In the genomic region with DNA sequence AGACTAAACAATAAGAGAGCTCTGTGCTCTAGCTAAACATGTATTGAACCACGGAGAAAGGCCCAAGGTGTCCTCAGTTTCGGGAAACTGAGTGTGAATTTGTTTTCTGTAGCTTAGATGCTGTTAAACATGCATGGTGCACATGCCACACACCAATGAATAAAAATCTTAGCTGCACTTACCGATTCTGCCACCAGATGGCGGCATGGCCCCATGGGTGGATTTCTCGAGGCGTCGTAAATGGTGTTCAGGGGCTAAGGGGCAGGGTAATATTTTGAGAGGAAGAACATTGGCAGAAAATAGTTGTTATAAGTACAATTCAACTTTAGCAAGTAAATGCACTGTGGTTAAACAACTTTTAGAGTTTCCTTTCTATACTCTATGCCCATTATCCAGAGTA, we compare ENCODE assay signal across 9 mouse cellular contexts. TPM values are rescaled to one million over a fixed set of nuclear protein-coding genes. Genes with fewer than 3 reads are reported as not detected.
DNase-seq lines count a peak whose midpoint lies in the region; ATAC-seq lines count a peak whose summit lies in the region.
"Had no signal": no experiment of that assay in that cellular context is flagged by ENCODE, and none has a peak within 500 bp of the region (broad histone marks: within the 10 kb centered on the region; RNA-seq: fewer than 3 reads in every experiment).

No protein-coding gene starts in this region.

- H3K27ac ChIP-seq in liver, embryonic 12.5 days, result no peak overlapping the region
- no peak overlapping the region for H3K27ac ChIP-seq in hindbrain, embryonic 14.5 days
- H3K27ac ChIP-seq: stomach, embryonic 15.5 days had no signal

- no peak overlapping the region for H3K4me3 ChIP-seq in liver, embryonic 12.5 days
- no peak overlapping the region for H3K4me3 ChIP-seq in hindbrain, embryonic 14.5 days (replicated peaks; ENCODE audit: low read length)
- H3K4me3 ChIP-seq: stomach, embryonic 15.5 days had no signal

- intact Hi-C loops in left cerebral cortex, postnatal 36 days (cut with DNase I), result loop anchor here (1.0 to 5.0 kb wide), 3 partner anchors 200 to 720 kb away; no protein-coding TSS in a partner anchor

- H3K9ac ChIP-seq in liver, embryonic 12.5 days, result no peak overlapping the region
- H3K9ac ChIP-seq in hindbrain, embryonic 14.5 days, result no peak overlapping the region
- H3K9ac ChIP-seq: stomach, embryonic 15.5 days had no signal

- under 1% methylated on average over 7 of the region's 7 CpGs for WGBS in liver, embryonic 12.5 days (ENCODE audit: insufficient replicate concordance)
- 2% methylated on average over 7 of the region's 7 CpGs for WGBS in hindbrain, embryonic 14.5 days

- no peaks in the 10 kb centered on the region for H3K9me3 ChIP-seq in liver, embryonic 12.5 days (replicated peaks)
- no peaks in the 10 kb centered on the region for H3K9me3 ChIP-seq in hindbrain, embryonic 14.5 days (ENCODE audit: control insufficient read depth, low read length)
- H3K9me3 ChIP-seq: stomach, embryonic 15.5 days had no signal

- ATAC-seq in liver, embryonic 12.5 days, result no peak
- no peak for ATAC-seq in hindbrain, embryonic 14.5 days (ENCODE audit: low FRiP score)

- H3K27me3 ChIP-seq in liver, embryonic 12.5 days (replicated peaks), result no peaks in the 10 kb centered on the region
- H3K27me3 ChIP-seq in hindbrain, embryonic 14.5 days (ENCODE audit: control insufficient read depth, insufficient read depth, low read length), result no peaks in the 10 kb centered on the region
- H3K27me3 ChIP-seq: stomach, embryonic 15.5 days had no signal

- no peak overlapping the region for H3K4me2 ChIP-seq in liver, embryonic 12.5 days
- H3K4me2 ChIP-seq in hindbrain, embryonic 14.5 days (replicated peaks), result no peak overlapping the region
- H3K4me2 ChIP-seq: stomach, embryonic 15.5 days had no signal

- H3K36me3 ChIP-seq in liver, embryonic 12.5 days, result no peaks in the 10 kb centered on the region
- no peaks in the 10 kb centered on the region for H3K36me3 ChIP-seq in hindbrain, embryonic 14.5 days (replicated peaks; ENCODE audit: control insufficient read depth, insufficient read depth)
- H3K36me3 ChIP-seq: stomach, embryonic 15.5 days had no signal

- DNase-seq in liver, result peak; percentile 61
- DNase-seq in adrenal gland, postnatal 25 days, result peak; percentile 71
- DNase-seq in embryo, embryonic 11.5 days (ENCODE audit: low read depth, low spot score), result peak; percentile 71
- peak; percentile 96 for DNase-seq in hindbrain, embryonic 14.5 days (ENCODE audit: low spot score)
- DNase-seq in left cerebral cortex, postnatal 36 days (ENCODE audit: low spot score in 2 of 2), result peak; percentile 49 to 72
- peak; percentile 82 for DNase-seq in ovary, postnatal 14 days (ENCODE audit: low spot score)
- peak; percentile 82 for DNase-seq in thymus, postnatal 25 days

- no peaks in the 10 kb centered on the region for H3K4me1 ChIP-seq in liver, embryonic 12.5 days
- no peaks in the 10 kb centered on the region for H3K4me1 ChIP-seq in hindbrain, embryonic 14.5 days (replicated peaks; ENCODE audit: control insufficient read depth, insufficient read depth, low read length)
- H3K4me1 ChIP-seq: stomach, embryonic 15.5 days had no signal

RNA-seq across cellular contexts. Expression of gene Slc10a1, which starts 13.8 kb away (rescaled TPM):
- 0.57 and 0.60 TPM in 2 replicates for polyA plus RNA-seq in liver, embryonic 12.5 days (2016; fragmentation: Nextera tagmentation; extraction: Ambion mirVana)
- total RNA-seq in adrenal gland, postnatal 25 days (2021), result 6.0 TPM in 1 of 2 replicates, not detected in the other
- polyA plus RNA-seq in hindbrain, embryonic 14.5 days (2014; fragmentation: Nextera tagmentation; extraction: Ambion mirVana), result 0.20 and 0.55 TPM in 2 replicates
- total RNA-seq in left cerebral cortex, postnatal 36 days (2021), result not detected

RNA-seq across cellular contexts. Expression of gene Srsf5, which starts 37.0 kb away (rescaled TPM):
- 357 and 402 TPM in 2 replicates for polyA plus RNA-seq in liver, embryonic 12.5 days (2016; fragmentation: Nextera tagmentation; extraction: Ambion mirVana)
- 378 and 500 TPM in 2 replicates for total RNA-seq in adrenal gland, postnatal 25 days (2021)
- polyA plus RNA-seq in hindbrain, embryonic 14.5 days (2014; fragmentation: Nextera tagmentation; extraction: Ambion mirVana), result 248 and 256 TPM in 2 replicates
- total RNA-seq in left cerebral cortex, postnatal 36 days (2021), result 100 to 1,000 TPM; 256 to 346 TPM

RNA-seq across cellular contexts. Expression of gene Smoc1, which starts 44.3 kb away (rescaled TPM):
- 7.0 and 7.9 TPM in 2 replicates for polyA plus RNA-seq in liver, embryonic 12.5 days (2016; fragmentation: Nextera tagmentation; extraction: Ambion mirVana)
- total RNA-seq in adrenal gland, postnatal 25 days (2021), result 132 and 152 TPM in 2 replicates
- polyA plus RNA-seq in hindbrain, embryonic 14.5 days (2014; fragmentation: Nextera tagmentation; extraction: Ambion mirVana), result 23.8 and 25.8 TPM in 2 replicates
- 1 to 10 TPM; 7.1 to 9.1 TPM for total RNA-seq in left cerebral cortex, postnatal 36 days (2021)

Comparison
In these comparisons a context has a peak if more than half of its experiments do, and no peak if none do; other contexts are left out.
1. RNA of gene Smoc1, which starts 44.3 kb away (total RNA-seq): 132 to 152 TPM in adrenal gland, postnatal 25 days; 7.1 to 9.1 TPM in left cerebral cortex, postnatal 36 days; every median in the first group is over 10 times any median in the second.
2. Peak in every context shown above with its lines, with median percentiles within 50 percentile points of each other: DNase-seq.